Mouse (Mus musculus): Measurements from ENCODE around the gene Lmnb2.

DNA sequence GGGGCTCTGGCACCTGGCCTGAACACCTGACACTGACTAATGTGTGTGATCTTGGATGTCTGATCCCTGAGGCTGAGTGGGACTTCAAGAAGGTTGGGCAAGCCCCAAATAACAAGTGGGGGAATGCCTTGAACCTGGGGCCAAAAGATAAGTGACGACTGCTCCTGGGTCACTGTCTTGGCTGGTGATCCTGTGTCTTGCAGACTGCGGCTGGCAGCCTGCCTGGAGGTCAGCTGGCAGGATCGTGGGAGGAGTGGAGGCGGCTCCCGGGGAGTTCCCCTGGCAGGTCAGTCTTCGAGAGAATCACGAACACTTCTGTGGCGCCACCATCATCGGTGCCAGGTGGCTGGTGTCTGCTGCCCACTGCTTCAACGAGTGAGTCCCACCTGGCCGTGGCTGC lies 30.9 kb downstream of the Lmnb2 start:
- no peak for TF ChIP-seq CTCF (IDR thresholded peaks at IDR 0.05; ENCODE audit: borderline replicate concordance, control insufficient read depth, extremely low read depth, insufficient read depth, low read length, poor library complexity)
- TF ChIP-seq POLR2A (IDR thresholded peaks at IDR 0.05; ENCODE audit: control insufficient read depth, extremely low read depth, insufficient read depth, low read length, poor library complexity): no peak

Measured in thymus, adult 2 months (tissue).